Mouse (Mus musculus) kidney, embryonic 14.5 days (tissue): Measurements from ENCODE around the gene Tanc1. TPM values are rescaled to one million over a fixed set of nuclear protein-coding genes. Genes with fewer than 3 reads are reported as not detected.
"Not testable (repeated sequence)": the region's sequence is repeated elsewhere in the genome, so short reads cannot be mapped to it uniquely, and the experiment has no call there.

Experiments used
- ATAC-seq: fragments of 200-750 bp; cut with Nextera tagmentation; 2 replicates; pipeline ENCODE4 v1.8.0; 2017; ENCODE audit warnings: moderate number of reproducible peaks, mild to moderate bottlenecking, moderate TSS enrichment, moderate library complexity; ENCODE audit not compliant: low FRiP score, low TSS enrichment
- H3K27ac ChIP-seq: fragments of 300-500 bp; sonication (generic); 2 replicates; pipeline ENCODE4 v1.5.1; 2014; ENCODE audit warnings: low read depth, mild to moderate bottlenecking, low read length, moderate library complexity, mixed read lengths
- H3K27me3 ChIP-seq: fragments of 300-500 bp; sonication (generic); 2 replicates; pipeline ENCODE4 v1.6.1; 2014; ENCODE audit warnings: mild to moderate bottlenecking, low read length; ENCODE audit not compliant: control insufficient read depth, insufficient read depth
- H3K36me3 ChIP-seq: fragments of 300-500 bp; sonication (generic); 2 replicates; pipeline ENCODE4 v1.6.1; 2014; ENCODE audit warnings: low read length, mixed read lengths; ENCODE audit not compliant: control insufficient read depth, insufficient read depth
- H3K4me1 ChIP-seq: fragments of 300-500 bp; sonication (generic); 2 replicates; pipeline ENCODE4 v1.6.1; 2014; ENCODE audit warnings: low read length, mixed read lengths; ENCODE audit not compliant: control insufficient read depth, insufficient read depth
- H3K4me2 ChIP-seq: fragments of 300-500 bp; sonication (generic); replicated peaks from 2 replicates; pipeline ENCODE4 v1.6.1; 2014; ENCODE audit warnings: low read depth, mild to moderate bottlenecking, low read length
- H3K4me3 ChIP-seq: fragments of 300-500 bp; sonication (generic); 2 replicates; pipeline ENCODE4 v1.5.1; 2014; ENCODE audit warnings: mild to moderate bottlenecking, low read length
- H3K9ac ChIP-seq: fragments of 300-500 bp; sonication (generic); 2 replicates; pipeline ENCODE4 v1.6.1; 2014; ENCODE audit warnings: low read depth, mild to moderate bottlenecking, low read length, moderate library complexity
- H3K9me3 ChIP-seq: fragments of 300-500 bp; sonication (generic); 2 replicates; pipeline ENCODE4 v1.6.1; 2016; ENCODE audit warnings: low read length; ENCODE audit not compliant: control insufficient read depth
- WGBS: fragments of 180-500 bp; shearing (Covaris S2); extraction: QIAGEN DNeasy Blood & Tissue Kit; methylation state at CpG from one replicate; pipeline ENCODE4 v1.1.7; 2014; 5-methylcytosine and 5-hydroxymethylcytosine counted together
- polyA plus RNA-seq: library from polyadenylated mRNA; unstranded; fragments of >200 nt; fragmentation: Nextera tagmentation; extraction: Ambion mirVana; gene quantifications from 2 replicates; pipeline ENCODE4 v1.2.1, GENCODE M21; 2014

Gene Tanc1
- 31.3 and 43.8 TPM in 2 replicates for polyA plus RNA-seq

GRCm38 (mm10) chr2:59611831-59612732, at the start of gene Tanc1:
TSS of gene Tanc1 (plus strand) at chr2:59612042.
- H3K4me1 ChIP-seq: peaks cover 61% of the 10 kb centered on the region
- H3K36me3 ChIP-seq: no peaks in the 10 kb centered on the region
- peak within 1 kb of the TSS; percentile 90 for H3K9ac ChIP-seq
- H3K4me3 ChIP-seq: peak within 1 kb of the TSS; percentile 79
- no peaks in the 10 kb centered on the region for H3K9me3 ChIP-seq
- peak; percentile 89 for ATAC-seq
- peak within 1 kb of the TSS; percentile 84 for H3K4me2 ChIP-seq
- H3K27me3 ChIP-seq: no peaks in the 10 kb centered on the region
- H3K27ac ChIP-seq: peak within 1 kb of the TSS; percentile 90
- WGBS: under 1% methylated on average over 79 of the region's 99 CpGs

- no peak overlapping the region; the same call in 1 of the 2 replicates for H3K4me2 ChIP-seq
- H3K36me3 ChIP-seq: no peaks in the 10 kb centered on the region
- no peak overlapping the region for H3K4me3 ChIP-seq
- H3K27me3 ChIP-seq: no peaks in the 10 kb centered on the region
- H3K27ac ChIP-seq: peak overlapping the region; percentile 49; the same call in 1 of the 2 replicates
- no peaks in the 10 kb centered on the region for H3K9me3 ChIP-seq
- H3K4me1 ChIP-seq: peaks cover 7% of the 10 kb centered on the region; the same call in 1 of the 2 replicates
- 55% methylated on average over 4 of the region's 4 CpGs for WGBS
- no peak for ATAC-seq
- H3K9ac ChIP-seq: no peak overlapping the region
Observed at GRCm38 (mm10) chr2:59562215-59562614, 49.6 kb upstream of the Tanc1 start.

- H3K36me3 ChIP-seq: no peaks in the 10 kb centered on the region
- peak overlapping the region; percentile 49; the same call in 1 of the 2 replicates for H3K27ac ChIP-seq
- peaks cover 7% of the 10 kb centered on the region; the same call in 1 of the 2 replicates for H3K4me1 ChIP-seq
- peak; percentile 68; the same call in 1 of the 2 replicates for ATAC-seq
- H3K4me2 ChIP-seq: no peak overlapping the region; the same call in 1 of the 2 replicates
- WGBS: 12% methylated on average over 5 of the region's 5 CpGs
- no peak overlapping the region for H3K9ac ChIP-seq
- H3K27me3 ChIP-seq: no peaks in the 10 kb centered on the region
- no peak overlapping the region for H3K4me3 ChIP-seq
- H3K9me3 ChIP-seq: no peaks in the 10 kb centered on the region
Observed at GRCm38 (mm10) chr2:59562696-59563095, 49.1 kb upstream of the Tanc1 start.

GRCm38 (mm10) chr2:59564029-59564611, 47.7 kb upstream of the Tanc1 start:
- H3K27ac ChIP-seq, H3K27me3 ChIP-seq, H3K4me2 ChIP-seq, H3K36me3 ChIP-seq, H3K9me3 ChIP-seq, H3K9ac ChIP-seq, H3K4me3 ChIP-seq, H3K4me1 ChIP-seq: not testable (repeated sequence)
- WGBS: 67% methylated on average over 3 of the region's 10 CpGs
- ATAC-seq: peak; percentile 34; the same call in 1 of the 2 replicates

- no peak overlapping the region for H3K27ac ChIP-seq
- no peaks in the 10 kb centered on the region for H3K36me3 ChIP-seq
- no peaks in the 10 kb centered on the region for H3K27me3 ChIP-seq
- 0 out of 2 replicates have a peak, but pooled peaks cover 7% of the 10 kb centered on the region for H3K4me1 ChIP-seq
- no peak overlapping the region for H3K9ac ChIP-seq
- H3K4me3 ChIP-seq: no peak overlapping the region
- H3K4me2 ChIP-seq: no peak overlapping the region
- no peak for ATAC-seq
- 88% methylated on average over 4 of the region's 4 CpGs for WGBS
- peaks cover 11% of the 10 kb centered on the region; the same call in 1 of the 2 replicates for H3K9me3 ChIP-seq
Observed at GRCm38 (mm10) chr2:59564947-59565346, 46.9 kb upstream of the Tanc1 start.

GRCm38 (mm10) chr2:59580939-59581338, 30.9 kb upstream of the Tanc1 start:
- Histone ChIP-seq H3K9me3 (no peaks in the 10 kb centered on the region), H3K27me3 (no peaks in the 10 kb centered on the region), H3K9ac (no peak overlapping the region), H3K36me3 (no peaks in the 10 kb centered on the region), H3K27ac (no peak overlapping the region), H3K4me1 (0 out of 2 replicates have a peak, but pooled peaks cover 5% of the 10 kb centered on the region), H3K4me3 (no peak overlapping the region), H3K4me2 (no peak overlapping the region)
- 36% methylated on average over 7 of the region's 7 CpGs for WGBS
- ATAC-seq: no peak

GRCm38 (mm10) chr2:59583961-59584360, 27.9 kb upstream of the Tanc1 start:
- Histone ChIP-seq H3K27ac (no peak overlapping the region), H3K9me3 (no peaks in the 10 kb centered on the region), H3K4me2 (no peak overlapping the region), H3K4me1 (0 out of 2 replicates have a peak, but pooled peaks cover 5% of the 10 kb centered on the region), H3K36me3 (no peaks in the 10 kb centered on the region), H3K9ac (no peak overlapping the region), H3K27me3 (no peaks in the 10 kb centered on the region), H3K4me3 (no peak overlapping the region)
- no peak for ATAC-seq
- 83% methylated on average over 6 of the region's 6 CpGs for WGBS

- WGBS: 75% methylated on average over 10 of the region's 10 CpGs
- no peak overlapping the region for H3K27ac ChIP-seq
Observed at GRCm38 (mm10) chr2:59587387-59588095, 24.3 kb upstream of the Tanc1 start.

More at GRCm38 (mm10) chr2:59587387-59588095, 24.3 kb upstream of the Tanc1 start:
- Histone ChIP-seq H3K9me3 (no peaks in the 10 kb centered on the region), H3K27me3 (no peaks in the 10 kb centered on the region), H3K4me2 (no peak overlapping the region), H3K4me3 (no peak overlapping the region), H3K36me3 (no peaks in the 10 kb centered on the region), H3K4me1 (no peaks in the 10 kb centered on the region), H3K9ac (no peak overlapping the region)
- no peak for ATAC-seq
